Mouse (Mus musculus) adrenal gland, adult 18-20 months (tissue): ENCODE data around the gene 5530401A14Rik. TPM values are rescaled to one million over a fixed set of nuclear protein-coding genes. Genes with fewer than 3 reads are reported as not detected.

Experiments
- DNase-seq, 2 experiments: peaks; one replicate each; pipeline ENCODE4 v3.0.0; 2021 to 2022; ENCODE audit warnings: low spot score in 2 of 2
- total RNA-seq, 2 experiments: library from RNA; stranded (reverse); gene quantifications; 1 replicate in 1 of 2; 2 replicates in 1 of 2; pipeline ENCODE4 v1.2.3; 2021

Gene 5530401A14Rik
- total RNA-seq, 2 experiments from 2014 or later: 0.17 TPM; not detected in 1

DNA sequence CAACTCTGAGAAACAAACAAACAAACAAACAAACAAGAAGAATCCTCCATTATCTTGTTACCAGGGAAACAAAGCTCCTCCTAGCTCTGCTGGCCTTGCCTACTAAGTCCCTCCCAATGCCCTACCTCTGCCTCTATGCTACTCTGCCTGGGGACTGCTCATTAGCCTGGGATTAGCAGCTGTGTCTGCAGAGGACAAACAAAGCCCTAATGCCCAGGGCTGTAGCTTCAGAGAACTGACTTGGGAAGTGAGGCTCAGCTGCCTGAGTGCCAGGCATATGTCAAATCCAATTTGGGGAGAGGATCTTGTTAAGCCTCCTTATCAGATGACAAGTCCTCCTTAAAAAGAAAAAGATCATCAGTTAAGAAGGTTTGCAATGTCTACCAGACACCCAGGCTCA is 65.9 kb downstream of the 5530401A14Rik start:
- no peak for DNase-seq

DNA sequence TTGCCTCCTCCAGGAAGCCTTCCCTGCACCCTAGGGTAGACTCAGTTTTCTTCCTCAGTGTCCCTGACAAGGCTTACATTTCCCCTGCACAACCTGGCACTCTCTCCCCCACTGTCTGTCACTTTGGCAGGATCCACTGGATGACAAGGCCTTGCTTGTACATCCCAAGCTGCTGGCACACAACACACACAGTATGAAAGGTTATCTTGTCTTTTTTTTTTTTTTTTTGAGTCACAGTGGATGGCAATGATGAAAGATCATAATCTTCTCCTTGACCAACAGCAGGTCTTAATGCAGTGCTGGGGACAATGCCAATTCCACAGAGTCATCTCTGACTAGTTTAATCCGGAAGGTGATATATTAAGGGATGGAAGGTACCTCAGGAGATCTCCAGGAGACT is 77.0 kb downstream of the 5530401A14Rik start:
- no peak for DNase-seq

DNA sequence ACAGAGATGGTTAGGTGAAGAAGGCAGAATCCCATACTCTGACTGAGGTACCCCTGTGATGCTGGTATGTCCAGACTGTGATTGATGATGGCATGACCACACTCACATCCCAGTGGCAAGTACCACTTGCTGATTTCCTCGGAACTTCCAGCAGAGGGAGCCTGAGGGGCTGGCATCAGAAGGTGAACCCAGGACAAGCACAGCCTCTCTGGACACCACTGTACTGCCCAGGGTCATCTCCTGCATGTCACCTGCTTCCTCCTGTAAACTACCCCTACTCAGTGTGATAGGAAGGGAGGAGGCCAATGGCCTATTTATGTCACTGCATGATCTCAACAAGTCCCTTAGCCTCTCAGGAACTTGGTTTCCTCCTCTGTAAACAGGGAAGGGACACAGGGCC is 80.5 kb downstream of the 5530401A14Rik start:
- DNase-seq: peak; percentile 35 to 44

DNA sequence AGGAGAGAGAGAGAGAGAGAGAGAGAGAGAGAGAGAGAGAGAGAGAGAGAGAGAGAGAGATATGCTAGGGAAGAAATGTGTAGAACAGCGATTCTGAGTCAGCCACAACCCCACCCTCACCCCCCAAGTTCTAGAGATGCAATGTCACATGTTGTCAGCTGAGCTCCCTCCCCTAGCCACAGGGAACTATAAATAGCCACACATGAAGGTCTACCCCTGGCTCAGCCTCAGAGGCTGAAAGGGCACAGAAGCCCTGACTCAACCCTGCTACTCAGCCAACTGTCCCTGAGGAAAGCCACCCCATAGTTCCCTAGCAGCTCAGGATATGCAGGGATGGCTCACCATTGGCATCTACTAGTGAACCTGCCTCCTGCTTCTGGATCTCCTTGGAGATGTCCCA is 81.7 kb downstream of the 5530401A14Rik start:
- peak in 1 of 2 experiments; percentile 37 for DNase-seq

Other genes starting within 250 kb of the 5530401A14Rik start
- 1 to 10 TPM; 2.5 to 3.2 TPM for gene Asic2, start 107.8 kb downstream of the 5530401A14Rik start, total RNA-seq
- gene Ccl2, start 174.9 kb downstream of the 5530401A14Rik start, total RNA-seq: 1 to 10 TPM in 1 of 2 experiments, under 1 TPM in 1; 0.80 to 1.7 TPM
- gene Gm17268, start 177.9 kb downstream of the 5530401A14Rik start, total RNA-seq: not detected
- gene Ccl7, start 185.0 kb downstream of the 5530401A14Rik start, total RNA-seq: under 1 TPM in 1 of 2 experiments, not detected in 1; 0.51 TPM
- gene Ccl11, start 197.2 kb downstream of the 5530401A14Rik start, total RNA-seq: 10 to 100 TPM in 1 of 2 experiments, 1 to 10 TPM in 1; 4.6 to 14.4 TPM
- gene Ccl12, start 241.2 kb downstream of the 5530401A14Rik start, total RNA-seq: not detected